Mouse (Mus musculus) liver, adult 2 months (tissue): ENCODE measurements around the gene Rab40b.

ENCODE experiments used
- CTCF ChIP-seq: fragments of 200-500 bp; IDR thresholded peaks from 2 replicates; pipeline ENCODE4 v1.5.1; 2011; ENCODE audit warnings: low read depth, low read length, control low read depth
- POLR2A ChIP-seq: fragments of 200-500 bp; IDR thresholded peaks from 2 replicates; pipeline ENCODE4 v1.6.1; 2011; ENCODE audit warnings: low read length, control low read depth; ENCODE audit not compliant: insufficient read depth; ENCODE audit errors: extremely low read depth

DNA sequence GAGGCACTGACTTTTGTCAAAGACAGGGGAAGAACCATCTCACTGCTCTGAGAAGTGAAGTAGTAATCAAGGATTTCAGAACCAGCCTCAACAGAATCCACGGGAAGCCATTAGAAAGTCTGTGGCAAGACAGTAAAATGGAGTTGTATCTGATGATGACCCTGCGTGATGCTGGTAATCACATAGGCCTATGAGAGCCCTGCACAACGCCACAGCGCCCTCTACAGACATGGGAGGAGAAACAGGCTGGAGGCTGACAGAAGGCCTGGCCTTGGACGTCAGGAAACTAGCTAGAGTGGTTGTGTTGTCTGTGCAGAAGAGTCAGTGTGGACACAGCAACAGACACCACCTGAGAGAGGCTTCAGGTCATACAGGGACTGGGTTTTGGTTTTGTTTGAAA, 25.8 kb downstream of the Rab40b start:
- TF ChIP-seq POLR2A (no peak), CTCF (peak; percentile 96)
